Mouse (Mus musculus) C2C12 (cell line): ENCODE data around the gene Adam23. TPM values are rescaled to one million over a fixed set of nuclear protein-coding genes. Genes with fewer than 3 reads are reported as not detected.

Source experiments
- H3K27me3 ChIP-seq: one replicate; pipeline ENCODE4 v1.6.1; 2011; ENCODE audit not compliant: control insufficient read depth, insufficient read depth, insufficient read length
- H3K36me3 ChIP-seq: one replicate; pipeline ENCODE4 v1.6.1; 2011; ENCODE audit not compliant: control insufficient read depth, insufficient read depth
- H3K4me3 ChIP-seq: one replicate; pipeline ENCODE4 v1.5.1; 2011; ENCODE audit warnings: mild to moderate bottlenecking, control low read depth; ENCODE audit not compliant: poor library complexity, insufficient read depth, severe bottlenecking
- H3K79me2 ChIP-seq: one replicate; pipeline ENCODE4 v1.6.1; 2011; ENCODE audit not compliant: control insufficient read depth, insufficient read depth
- H3K79me3 ChIP-seq: one replicate; pipeline ENCODE4 v1.6.1; 2011; ENCODE audit warnings: low read depth, control low read depth
- H3ac ChIP-seq: one replicate; pipeline ENCODE3; 2011; ENCODE audit warnings: low read depth; ENCODE audit not compliant: control insufficient read depth, insufficient read length
- CEBPB ChIP-seq: IDR thresholded peaks from one replicate; pipeline ENCODE4 v1.6.1; 2011; ENCODE audit warnings: low read depth, mild to moderate bottlenecking, control low read depth, moderate library complexity
- CTCF ChIP-seq: IDR thresholded peaks from one replicate; pipeline ENCODE4 v1.5.1; 2011; ENCODE audit not compliant: control insufficient read depth, insufficient read depth, insufficient read length
- FOSL1 ChIP-seq: IDR thresholded peaks from one replicate; pipeline ENCODE4 v1.8.0; 2011; ENCODE audit warnings: mild to moderate bottlenecking, low read length; ENCODE audit not compliant: poor library complexity, insufficient read depth, severe bottlenecking
- MAX ChIP-seq: IDR thresholded peaks from one replicate; pipeline ENCODE4 v1.6.1; 2011; ENCODE audit warnings: mild to moderate bottlenecking, control low read depth
- MYOD1 ChIP-seq: IDR thresholded peaks from one replicate; pipeline ENCODE4 v1.6.1; 2011; ENCODE audit warnings: low read depth; ENCODE audit not compliant: control insufficient read depth, insufficient read length
- MYOG ChIP-seq: IDR thresholded peaks from one replicate; pipeline ENCODE4 v1.6.1; 2011; ENCODE audit not compliant: control insufficient read depth, insufficient read length; ENCODE audit errors: extremely low read depth
- USF1 ChIP-seq: IDR thresholded peaks from one replicate; pipeline ENCODE4 v1.6.1; 2011; ENCODE audit warnings: low read depth, mild to moderate bottlenecking, control low read depth, moderate library complexity
- polyA plus RNA-seq: library from polyadenylated mRNA; unstranded; fragments of >200 nt; fragmentation: generic; extraction: Trizol; gene quantifications from one replicate; pipeline ENCODE4 v1.2.1, GENCODE M21; 2012; ENCODE audit warnings: missing spikeins

Adam23 gene
- polyA plus RNA-seq, 1 experiment = 0.62 TPM

GRCm38 (mm10) chr1:63478946-63479345 lies 33.3 kb downstream of the Adam23 start:
- no peaks in the 10 kb centered on the region for H3K79me3 ChIP-seq
- H3K79me2 ChIP-seq = no peaks in the 10 kb centered on the region
- TF ChIP-seq MYOD1 = no peak
- no peak for TF ChIP-seq MYOG
- TF ChIP-seq MAX = no peak
- TF ChIP-seq FOSL1 = no peak
- TF ChIP-seq CEBPB = no peak
- no peak for TF ChIP-seq USF1
- no peaks in the 10 kb centered on the region for H3K27me3 ChIP-seq
- H3K36me3 ChIP-seq = no peaks in the 10 kb centered on the region
- no peak overlapping the region for H3ac ChIP-seq
- no peak overlapping the region for H3K4me3 ChIP-seq

- Histone ChIP-seq H3K4me3 (no peak overlapping the region), H3K79me3 (no peaks in the 10 kb centered on the region), H3ac (no peak overlapping the region), H3K79me2 (no peaks in the 10 kb centered on the region), H3K36me3 (no peaks in the 10 kb centered on the region), H3K27me3 (no peaks in the 10 kb centered on the region)
- TF ChIP-seq FOSL1 = no peak
- no peak for TF ChIP-seq MYOG
- no peak for TF ChIP-seq MAX
- no peak for TF ChIP-seq USF1
- TF ChIP-seq CTCF = no peak
- no peak for TF ChIP-seq CEBPB
- TF ChIP-seq MYOD1 = no peak
Measured at GRCm38 (mm10) chr1:63484646-63485045, 39.0 kb downstream of the Adam23 start.

- Histone ChIP-seq H3K4me3 (no peak overlapping the region), H3K36me3 (no peaks in the 10 kb centered on the region), H3ac (no peak overlapping the region), H3K79me3 (no peaks in the 10 kb centered on the region), H3K79me2 (no peaks in the 10 kb centered on the region), H3K27me3 (no peaks in the 10 kb centered on the region)
- TF ChIP-seq FOSL1 (no peak), USF1 (no peak), MAX (no peak), CEBPB (no peak), MYOG (no peak), CTCF (no peak), MYOD1 (no peak)
Measured at GRCm38 (mm10) chr1:63486646-63487045, 41.0 kb downstream of the Adam23 start.

- no peaks in the 10 kb centered on the region for H3K27me3 ChIP-seq
- no peaks in the 10 kb centered on the region for H3K79me3 ChIP-seq
- TF ChIP-seq USF1 = no peak
- TF ChIP-seq MYOG = no peak
- no peak for TF ChIP-seq CEBPB
- no peak for TF ChIP-seq FOSL1
- TF ChIP-seq MYOD1 = no peak
- TF ChIP-seq MAX = no peak
- TF ChIP-seq CTCF = no peak
- H3K79me2 ChIP-seq = no peaks in the 10 kb centered on the region
- no peaks in the 10 kb centered on the region for H3K36me3 ChIP-seq
- H3ac ChIP-seq = no peak overlapping the region
- no peak overlapping the region for H3K4me3 ChIP-seq
Measured at GRCm38 (mm10) chr1:63491001-63491400, 45.3 kb downstream of the Adam23 start.

GRCm38 (mm10) chr1:63493325-63493724 lies 47.6 kb downstream of the Adam23 start:
- Histone ChIP-seq H3K4me3 (no peak overlapping the region), H3K79me2 (no peaks in the 10 kb centered on the region), H3K27me3 (no peaks in the 10 kb centered on the region), H3K36me3 (no peaks in the 10 kb centered on the region), H3K79me3 (no peaks in the 10 kb centered on the region), H3ac (no peak overlapping the region)
- TF ChIP-seq MYOG (no peak), MAX (no peak), USF1 (no peak)

- no peaks in the 10 kb centered on the region for H3K27me3 ChIP-seq
- H3K36me3 ChIP-seq = no peaks in the 10 kb centered on the region
- no peak overlapping the region for H3ac ChIP-seq
- H3K4me3 ChIP-seq = no peak overlapping the region
- TF ChIP-seq MYOD1 (no peak), CEBPB (no peak), USF1 (no peak), MAX (no peak), FOSL1 (no peak), CTCF (no peak), MYOG (no peak)
- no peaks in the 10 kb centered on the region for H3K79me2 ChIP-seq
- H3K79me3 ChIP-seq = no peaks in the 10 kb centered on the region
Measured at GRCm38 (mm10) chr1:63507386-63507785, 61.7 kb downstream of the Adam23 start.
